Comparison of ENCODE assay signal across 17 mouse cellular contexts in genomic region chr9:58723165-58723564, GRCm38 (mm10). TPM values are rescaled to one million over a fixed set of nuclear protein-coding genes. Genes with fewer than 3 reads are reported as not detected.
"Had no signal": no experiment of that assay in that cellular context is flagged by ENCODE, and none has a peak within 500 bp of the region (broad histone marks: within the 10 kb centered on the region; RNA-seq: fewer than 3 reads in every experiment).

No protein-coding gene starts in this region.

- H3K9ac ChIP-seq: liver, postnatal 0 days; lung, embryonic 15.5 days; midbrain, embryonic 12.5 days; midbrain, embryonic 15.5 days; neural tube, embryonic 12.5 days; stomach, embryonic 15.5 days had no signal

- H3K27ac ChIP-seq: lung, embryonic 15.5 days; macrophage; midbrain, embryonic 12.5 days; midbrain, embryonic 15.5 days; neural tube, embryonic 12.5 days; stomach, embryonic 15.5 days; stomach, postnatal 0 days had no signal

- H3K4me2 ChIP-seq: lung, embryonic 15.5 days; midbrain, embryonic 12.5 days; midbrain, embryonic 15.5 days; neural tube, embryonic 12.5 days; stomach, embryonic 15.5 days had no signal

- H3K4me1 ChIP-seq: lung, embryonic 15.5 days; midbrain, embryonic 12.5 days; midbrain, embryonic 15.5 days; neural tube, embryonic 12.5 days; stomach, embryonic 15.5 days had no signal

- H3K27me3 ChIP-seq: lung, embryonic 15.5 days; midbrain, embryonic 12.5 days; midbrain, embryonic 15.5 days; neural tube, embryonic 12.5 days; stomach, embryonic 15.5 days had no signal

- DNase-seq: liver, postnatal 0 days; lung, adult 2 months; lung, postnatal 14 days; lung, postnatal 36 days; right cerebral cortex, postnatal 14 days; thymus, adult 2 months; thymus, postnatal 25 days; thymus, postnatal 4 days had no signal

- H3K4me3 ChIP-seq: lung, embryonic 15.5 days; megakaryocyte, embryonic 14.5 days; midbrain, embryonic 12.5 days; midbrain, embryonic 15.5 days; neural tube, embryonic 12.5 days; stomach, embryonic 15.5 days had no signal

- ATAC-seq: liver, postnatal 0 days; lung, postnatal 0 days; midbrain, embryonic 15.5 days had no signal

- H3K9me3 ChIP-seq: lung, embryonic 15.5 days; midbrain, embryonic 12.5 days; midbrain, embryonic 15.5 days; neural tube, embryonic 12.5 days; stomach, embryonic 15.5 days had no signal

- H3K36me3 ChIP-seq: lung, embryonic 15.5 days; midbrain, embryonic 12.5 days; midbrain, embryonic 15.5 days; neural tube, embryonic 12.5 days; stomach, embryonic 15.5 days had no signal

RNA-seq across cellular contexts. Expression of gene Rec114, which starts 20.6 kb away (rescaled TPM):
- polyA plus RNA-seq: macrophage; thymus, adult 2 months had no signal
